Mouse (Mus musculus) right cerebral cortex, postnatal 25 days (tissue): ENCODE measurements around the gene Fbxo7.
A peak's percentile ranks its signal among the peaks of the same experiment; 100 is the strongest.

Experiments
- DNase-seq: peaks from one replicate; pipeline ENCODE4 v3.0.0; 2022

Gene Fbxo7

GRCm38 (mm10) chr10:86044066-86044465 is 22.3 kb downstream of the Fbxo7 start:
- DNase-seq: no peak

DNA sequence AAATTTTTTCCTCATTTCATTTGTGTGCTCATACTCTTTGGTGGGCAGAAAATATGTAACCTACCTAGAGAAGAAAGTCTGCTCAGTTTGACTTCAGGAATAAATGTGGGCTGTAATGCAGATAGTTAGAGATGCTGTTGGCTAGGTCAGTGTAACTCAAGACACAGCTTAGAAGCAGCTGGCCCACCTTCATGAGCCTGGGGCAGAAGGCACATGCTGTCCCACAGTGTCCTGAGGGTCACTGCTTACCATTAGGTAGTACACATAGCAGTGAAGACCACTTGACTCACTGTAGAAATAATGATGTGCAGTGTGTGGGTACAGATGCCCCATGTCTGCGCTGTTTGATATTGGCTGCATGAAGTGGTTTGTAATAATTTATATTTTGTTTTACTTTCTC is 24.6 kb downstream of the Fbxo7 start:
- no peak for DNase-seq

GRCm38 (mm10) chr10:86047786-86048185 is 26.0 kb downstream of the Fbxo7 start:
- no peak for DNase-seq

GRCm38 (mm10) chr10:86050522-86050921 is 28.8 kb downstream of the Fbxo7 start:
- DNase-seq: no peak

DNA sequence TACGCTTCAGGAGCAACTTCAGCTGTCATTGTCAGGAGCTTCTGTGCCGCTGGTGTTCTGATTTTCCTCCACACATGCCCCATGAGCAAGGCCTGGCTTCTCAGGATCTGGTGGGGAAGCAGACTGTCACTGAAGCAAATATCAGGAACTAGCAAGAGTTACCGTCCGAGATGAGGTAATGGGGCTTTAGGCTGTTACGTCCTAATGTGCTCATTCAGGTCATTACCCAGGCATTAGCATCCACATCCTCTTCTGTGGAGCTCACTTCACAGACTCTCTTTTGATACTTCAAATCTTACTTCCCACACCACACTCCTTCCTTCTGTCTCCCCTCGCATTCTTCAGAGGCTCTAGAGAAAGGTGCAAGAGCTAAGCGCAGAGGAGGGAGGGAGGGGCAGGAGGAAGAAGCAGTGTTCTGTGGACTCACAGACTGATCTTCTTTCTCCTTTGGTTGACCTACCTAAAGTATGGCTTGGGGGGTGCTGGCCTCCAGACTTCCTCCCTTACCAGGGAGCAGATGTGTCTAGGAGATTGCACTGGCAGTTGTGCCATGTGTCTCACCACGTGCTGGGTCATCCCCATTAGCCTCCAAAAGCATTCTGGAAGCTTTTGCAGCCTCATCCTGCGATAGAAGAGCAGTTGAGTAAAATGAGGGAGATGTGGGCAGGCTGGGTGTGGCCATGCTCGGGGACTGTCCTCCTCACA is 31.2 kb downstream of the Fbxo7 start:
- no peak for DNase-seq

DNA sequence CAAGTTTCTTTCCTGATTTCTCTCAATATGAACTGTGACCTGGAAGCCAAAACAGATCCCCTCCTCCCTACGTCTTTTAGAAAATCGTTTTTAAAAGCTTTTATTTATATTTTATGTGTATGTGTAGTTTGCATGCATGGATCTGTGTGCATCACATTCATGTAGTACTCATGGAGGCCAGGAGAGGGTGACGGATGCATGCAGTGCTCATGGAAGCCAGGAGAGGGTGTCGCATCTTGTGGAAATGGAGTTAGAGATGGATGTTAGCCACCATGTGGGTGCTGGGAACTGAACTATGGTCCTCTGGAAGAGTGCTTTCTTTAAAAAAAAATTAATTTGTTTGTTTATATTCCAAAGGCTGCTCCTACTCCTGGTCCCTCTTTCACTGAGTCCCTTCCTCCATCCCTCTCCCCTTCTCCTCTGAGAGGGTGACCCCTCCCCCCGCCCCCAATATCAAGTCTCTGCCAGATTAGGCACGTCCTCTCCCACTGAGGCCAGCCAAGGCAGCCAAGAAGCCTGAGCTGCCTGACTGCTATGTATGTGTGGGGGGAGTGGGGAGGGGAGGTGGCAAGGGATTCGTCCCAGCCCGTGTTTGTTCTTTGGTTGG is 34.6 kb downstream of the Fbxo7 start:
- no peak for DNase-seq

DNA sequence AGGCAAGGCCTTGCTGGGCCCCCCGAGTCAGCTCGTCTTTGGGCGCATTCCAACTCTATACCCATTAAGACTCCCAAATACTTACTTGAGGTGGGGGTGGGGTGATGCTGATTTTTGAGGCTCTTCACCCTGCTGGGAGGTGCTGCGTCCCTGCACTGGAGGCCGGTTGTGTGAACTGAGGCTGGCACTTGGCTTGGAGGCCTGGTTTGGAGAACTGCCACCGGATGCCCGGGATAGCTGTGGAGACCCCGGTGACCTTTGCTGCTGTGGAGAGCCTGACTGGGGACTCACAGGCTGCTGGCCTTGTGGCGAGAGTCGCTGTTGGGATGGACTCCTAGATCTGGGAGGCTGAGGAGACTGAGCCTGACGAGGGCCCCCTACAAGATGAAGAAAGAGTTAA is 35.5 kb downstream of the Fbxo7 start:
- no peak for DNase-seq

- DNase-seq: no peak
These were observed 35.9 kb downstream of the Fbxo7 start for GRCm38 (mm10) chr10:86057712-86058111.

DNA sequence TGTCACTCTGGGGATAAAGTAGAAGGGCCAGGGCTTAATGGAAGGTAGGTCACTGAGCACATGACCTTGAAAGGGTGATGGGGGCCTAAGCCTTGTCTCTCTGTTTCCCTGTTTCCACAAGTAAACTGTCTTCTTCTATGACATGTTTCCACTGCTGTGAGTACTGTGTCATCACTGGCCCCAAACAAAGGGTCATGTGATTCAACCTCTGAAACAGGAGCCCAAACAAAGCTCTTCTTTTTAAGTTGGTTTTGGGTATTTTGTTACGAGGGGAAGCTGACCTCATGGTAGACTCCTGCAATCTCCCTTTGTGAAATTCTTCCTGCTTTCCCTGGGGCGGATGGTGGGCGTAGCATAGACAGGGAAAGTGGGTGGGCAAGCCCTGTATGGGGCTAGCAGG is 38.5 kb downstream of the Fbxo7 start:
- DNase-seq: no peak

DNA sequence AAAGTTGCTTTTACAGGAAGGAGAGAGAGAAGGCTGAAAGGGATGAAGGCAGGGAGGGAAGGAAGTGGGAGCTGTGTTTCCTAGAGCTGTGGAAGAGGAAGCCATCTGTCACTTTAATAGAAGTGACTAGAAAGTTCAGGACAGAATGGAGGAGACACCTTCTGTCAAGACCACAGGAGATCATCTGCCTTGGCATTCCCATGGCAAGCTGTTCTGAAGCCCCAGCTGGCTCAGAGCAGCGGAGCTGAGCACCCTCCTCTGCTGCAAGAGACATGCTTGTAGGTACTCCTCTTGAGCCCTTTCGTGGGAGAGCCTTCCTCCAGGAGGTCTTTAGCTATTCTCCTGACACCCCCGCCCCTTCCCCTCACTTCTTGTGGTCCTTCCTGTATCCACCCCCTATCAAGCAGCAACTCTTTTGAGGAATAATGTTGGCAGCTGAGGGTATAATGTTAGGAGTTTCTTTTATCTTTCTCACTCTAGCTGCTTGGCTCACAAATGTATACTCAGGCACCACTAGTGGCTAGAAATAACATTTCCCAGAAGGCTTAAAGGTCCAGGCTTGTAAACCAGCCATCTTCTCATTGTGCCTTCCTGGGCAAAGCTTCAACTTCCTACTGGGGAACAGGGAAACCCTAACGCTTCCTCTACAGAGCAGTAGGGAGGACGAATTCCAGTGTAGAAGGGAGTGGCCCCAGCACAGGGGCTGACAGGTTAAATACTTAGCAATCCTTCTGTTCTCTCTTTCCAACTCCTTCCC is 40.7 kb downstream of the Fbxo7 start:
- no peak for DNase-seq

DNA sequence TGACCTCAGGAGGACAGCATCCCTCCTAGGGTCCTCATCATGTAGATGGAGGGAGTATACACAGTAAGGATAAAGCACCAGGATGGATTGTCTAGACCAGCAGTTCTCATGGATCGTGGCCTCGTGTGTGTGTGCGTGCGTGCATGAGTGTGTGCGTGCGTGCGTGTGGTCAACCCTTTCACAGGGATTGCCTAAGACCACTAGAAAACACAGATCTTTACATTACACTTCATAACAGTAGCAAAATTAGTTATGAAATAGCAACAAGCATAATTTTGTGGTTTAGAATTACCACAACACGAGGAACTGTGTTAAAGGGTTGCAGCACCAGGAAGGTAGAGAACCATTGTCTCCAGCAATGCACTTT is 41.2 kb downstream of the Fbxo7 start:
- no peak for DNase-seq

- DNase-seq: peak; percentile 57
These were observed 43.2 kb downstream of the Fbxo7 start for GRCm38 (mm10) chr10:86064937-86065336.

- DNase-seq: no peak
These were observed 43.9 kb downstream of the Fbxo7 start for GRCm38 (mm10) chr10:86065661-86066060.

- DNase-seq: no peak
These were observed 44.9 kb downstream of the Fbxo7 start for GRCm38 (mm10) chr10:86066651-86067050.

- no peak for DNase-seq
These were observed 46.1 kb downstream of the Fbxo7 start for GRCm38 (mm10) chr10:86067911-86068310.

GRCm38 (mm10) chr10:86069341-86069740 is 47.6 kb downstream of the Fbxo7 start:
- DNase-seq: no peak

DNA sequence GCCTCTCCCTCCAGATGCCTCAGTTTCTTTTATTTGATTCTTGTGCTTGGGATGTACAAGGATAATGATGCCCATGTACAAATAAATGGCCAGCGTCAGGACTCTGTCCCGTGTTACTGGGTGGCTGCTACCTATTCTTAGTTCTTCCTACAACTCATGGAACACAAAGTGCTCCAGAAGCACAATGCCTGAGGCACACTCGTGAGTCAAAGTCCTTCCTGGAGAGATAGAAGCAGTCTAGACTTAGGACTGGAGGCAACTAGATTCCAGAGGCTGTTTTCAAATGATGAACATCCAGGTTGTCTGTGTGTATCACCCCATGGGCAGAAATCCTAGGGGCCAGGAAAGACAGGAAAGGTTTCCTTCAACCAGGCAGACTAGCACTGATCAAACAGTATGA is 49.0 kb downstream of the Fbxo7 start:
- no peak for DNase-seq

GRCm38 (mm10) chr10:86074134-86074533 is 52.4 kb downstream of the Fbxo7 start:
- DNase-seq: no peak

DNA sequence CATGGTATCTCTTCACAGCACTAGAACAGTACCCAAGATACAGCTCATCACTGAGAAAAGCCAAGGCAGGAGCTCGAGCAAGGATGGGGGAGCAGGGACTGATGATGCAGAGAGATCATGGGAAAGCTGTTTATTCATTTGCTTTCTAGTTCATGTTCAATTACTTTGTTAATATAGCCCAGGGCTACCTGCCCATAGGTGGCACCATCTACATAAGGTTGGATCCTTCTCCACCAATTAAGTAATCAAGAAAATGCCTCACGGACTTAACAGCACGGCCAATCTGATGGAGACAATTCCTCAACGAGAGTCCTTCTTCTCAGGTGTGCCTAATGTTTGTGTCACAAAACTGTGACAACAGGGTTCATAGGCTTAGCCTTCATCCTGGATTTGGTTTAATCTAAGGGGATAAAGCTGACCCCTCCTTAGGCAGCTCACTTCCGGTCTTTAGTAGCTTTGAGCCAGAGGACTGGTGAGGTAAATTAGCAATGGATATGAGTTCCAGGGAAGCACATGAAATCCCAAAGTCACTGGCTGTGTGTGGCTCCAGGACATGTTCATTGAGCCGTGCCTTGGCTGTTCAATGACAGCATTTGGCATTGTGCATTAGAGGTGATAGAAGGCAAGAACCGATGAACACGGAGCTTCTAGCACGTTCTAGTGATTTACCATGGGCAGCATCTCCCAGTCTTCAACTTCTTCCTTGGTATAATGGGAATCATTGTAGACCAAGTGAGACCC is 53.4 kb downstream of the Fbxo7 start:
- no peak for DNase-seq

DNA sequence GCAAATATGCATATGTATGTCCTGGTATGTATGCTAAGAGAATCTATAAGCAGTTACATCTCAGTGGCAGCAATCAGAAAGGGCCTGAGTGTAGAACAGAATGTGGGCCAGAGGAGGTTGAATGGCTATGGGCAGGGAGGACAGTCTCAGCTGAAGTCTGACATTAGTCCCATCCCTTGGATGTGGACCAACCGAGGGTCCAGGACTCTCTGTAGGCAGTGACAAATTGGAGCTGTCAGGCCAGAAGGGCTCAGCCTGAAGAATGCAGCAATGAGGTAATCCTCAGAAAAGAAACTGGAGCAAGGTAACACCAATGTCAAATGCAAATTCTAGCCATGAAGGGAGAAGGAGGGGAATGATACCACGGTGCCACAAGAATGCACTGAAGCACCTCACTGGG is 55.5 kb downstream of the Fbxo7 start:
- DNase-seq: no peak

GRCm38 (mm10) chr10:86078761-86079160 is 57.0 kb downstream of the Fbxo7 start:
- no peak for DNase-seq

- no peak for DNase-seq
These were observed 58.1 kb downstream of the Fbxo7 start for GRCm38 (mm10) chr10:86079921-86080320.

DNA sequence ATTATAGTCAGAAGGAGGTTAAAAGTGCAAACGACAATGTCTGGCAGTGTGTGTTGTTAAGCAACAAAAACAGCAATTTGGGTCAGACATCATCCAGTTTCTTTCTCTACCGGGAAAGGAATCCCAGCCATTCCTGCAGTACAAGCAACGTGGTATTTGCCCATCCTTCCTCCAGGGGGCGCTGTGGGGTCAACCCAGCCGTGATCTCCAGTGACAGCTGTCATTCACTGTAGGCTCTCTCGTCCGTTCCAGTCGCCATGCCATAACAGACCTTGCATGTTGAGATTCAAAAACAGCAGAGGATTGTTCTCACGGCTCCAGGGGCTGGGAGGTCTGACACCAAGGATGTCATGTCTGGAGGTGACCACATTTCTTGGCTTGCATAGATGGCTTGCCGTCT is 70.1 kb downstream of the Fbxo7 start:
- no peak for DNase-seq
